ENCODE assay signal across 31 mouse cellular contexts in genomic region chr1:94005954-94006506, GRCm38 (mm10). TPM values are rescaled to one million over a fixed set of nuclear protein-coding genes. Genes with fewer than 3 reads are reported as not detected.
DNase-seq lines count a peak whose midpoint lies in the region; ATAC-seq lines count a peak whose summit lies in the region.
"Not testable (repeated sequence)": the region's sequence is repeated elsewhere in the genome, so short reads cannot be mapped to it uniquely, and the experiment has no call there.
"Had no signal": no experiment of that assay in that cellular context is flagged by ENCODE, and none has a peak within 500 bp of the region (broad histone marks: within the 10 kb centered on the region; RNA-seq: fewer than 3 reads in every experiment).

No protein-coding gene starts in this region.

- not testable (repeated sequence) for H3K27ac ChIP-seq in forebrain, embryonic 13.5 days; heart, embryonic 11.5 days (ENCODE audit: low read depth, low read length); kidney, embryonic 15.5 days; midbrain, embryonic 12.5 days (replicated peaks)

- not testable (repeated sequence) for H3K4me3 ChIP-seq in forebrain, embryonic 13.5 days; heart, embryonic 11.5 days (ENCODE audit: low read depth, low read length); kidney, embryonic 15.5 days (replicated peaks); midbrain, embryonic 12.5 days

- intact Hi-C loops in left cerebral cortex, postnatal 36 days (cut with DNase I), result not testable (repeated sequence)

- not testable (repeated sequence) for H3K4me1 ChIP-seq in forebrain, embryonic 13.5 days; heart, embryonic 11.5 days (ENCODE audit: control insufficient read depth, insufficient read depth, low read length); kidney, embryonic 15.5 days; midbrain, embryonic 12.5 days

- 0 out of 2 replicates have a peak, but pooled peaks have one; percentile 30 for ATAC-seq in forebrain, embryonic 13.5 days
- ATAC-seq in heart, embryonic 11.5 days (replicated peaks; ENCODE audit: insufficient number of reproducible peaks, low FRiP score, low TSS enrichment), result 0 out of 2 replicates have a peak, but pooled peaks have one; percentile 28
- ATAC-seq in kidney, embryonic 15.5 days (replicated peaks; ENCODE audit: low FRiP score), result 0 out of 2 replicates have a peak, but pooled peaks have one; percentile 23
- 0 out of 2 replicates have a peak, but pooled peaks have one; percentile 31 for ATAC-seq in midbrain, embryonic 12.5 days (ENCODE audit: low FRiP score, low read depth)

- H3K9ac ChIP-seq in forebrain, embryonic 13.5 days; heart, embryonic 11.5 days (ENCODE audit: low read depth, low read length); kidney, embryonic 15.5 days; midbrain, embryonic 12.5 days (replicated peaks): not testable (repeated sequence)

- H3K27me3 ChIP-seq in forebrain, embryonic 13.5 days; heart, embryonic 11.5 days (ENCODE audit: control insufficient read depth, insufficient read depth, low read length); kidney, embryonic 15.5 days; midbrain, embryonic 12.5 days: not testable (repeated sequence)

- not testable (repeated sequence) for H3K36me3 ChIP-seq in forebrain, embryonic 13.5 days (ENCODE audit: poor library complexity, severe bottlenecking); heart, embryonic 11.5 days (ENCODE audit: control insufficient read depth, insufficient read depth, low read length); kidney, embryonic 15.5 days; midbrain, embryonic 12.5 days

- peak; percentile 36 to 46 for DNase-seq in frontal cortex, postnatal 36 days (ENCODE audit: low spot score in 2 of 2)
- DNase-seq in left cerebral cortex, postnatal 36 days (ENCODE audit: low spot score in 2 of 2), result peak; percentile 32 to 39
- DNase-seq in right cerebral cortex, postnatal 36 days (ENCODE audit: low spot score in 2 of 2), result peak; percentile 14 to 28

- H3K9me3 ChIP-seq in forebrain, embryonic 13.5 days (replicated peaks); heart, embryonic 11.5 days (replicated peaks; ENCODE audit: control insufficient read depth, low read length); kidney, embryonic 15.5 days (replicated peaks); midbrain, embryonic 12.5 days: not testable (repeated sequence)

- not testable (repeated sequence) for H3K4me2 ChIP-seq in forebrain, embryonic 13.5 days; heart, embryonic 11.5 days; kidney, embryonic 15.5 days; midbrain, embryonic 12.5 days (replicated peaks)

- 80% methylated on average over 2 of the region's 2 CpGs for WGBS in forebrain, embryonic 13.5 days
- 46% methylated on average over 2 of the region's 2 CpGs for WGBS in heart, embryonic 11.5 days (ENCODE audit: insufficient replicate concordance)
- WGBS in kidney, embryonic 15.5 days, result 57% methylated on average over 2 of the region's 2 CpGs
- WGBS in midbrain, embryonic 12.5 days, result 77% methylated on average over 2 of the region's 2 CpGs

RNA-seq across cellular contexts. Expression of gene Neu4, which starts 14.2 kb away (rescaled TPM):
- polyA plus RNA-seq in forebrain, embryonic 13.5 days (2015; fragmentation: Nextera tagmentation; extraction: Ambion mirVana), result not detected in 2 replicates
- not detected in 2 replicates for polyA plus RNA-seq in heart, embryonic 11.5 days (2014; fragmentation: Nextera tagmentation; extraction: Ambion mirVana)
- not detected in 2 replicates for polyA plus RNA-seq in kidney, embryonic 15.5 days (2015; fragmentation: Nextera tagmentation; extraction: Ambion mirVana)
- total RNA-seq in left cerebral cortex, postnatal 36 days (2021), result 1 to 10 TPM; 8.8 to 9.6 TPM
- not detected in 2 replicates for polyA plus RNA-seq in midbrain, embryonic 12.5 days (2016; fragmentation: Nextera tagmentation; extraction: Ambion mirVana)
- total RNA-seq: adrenal gland, adult 2 months; adrenal gland, postnatal 14 days; adrenal gland, postnatal 4 days; gastrocnemius, adult 2 months; gastrocnemius, postnatal 14 days; gastrocnemius, postnatal 4 days; heart, adult 2 months; heart, postnatal 25 days; hematopoietic stem cell, adult 5-6 weeks; MEL had no signal
- polyA plus RNA-seq: adrenal gland, adult 2 months; C2C12; CD4-positive, CD25-positive, alpha-beta regulatory T cell, adult 4 months; embryonic facial prominence, embryonic 10.5 days; embryonic facial prominence, embryonic 13.5 days; forebrain, embryonic 10.5 days; forebrain, embryonic 14.5 days; heart, adult 2 months; heart, embryonic 10.5 days; heart, embryonic 14.5 days; heart, postnatal 0 days; hindbrain, embryonic 12.5 days; hindbrain, embryonic 15.5 days; intestine, embryonic 15.5 days had no signal

RNA-seq across cellular contexts. Expression of gene Gal3st2c, which starts 15.7 kb away (rescaled TPM):
- not detected in 2 replicates for polyA plus RNA-seq in forebrain, embryonic 13.5 days (2015; fragmentation: Nextera tagmentation; extraction: Ambion mirVana)
- not detected in 2 replicates for polyA plus RNA-seq in heart, embryonic 11.5 days (2014; fragmentation: Nextera tagmentation; extraction: Ambion mirVana)
- polyA plus RNA-seq in kidney, embryonic 15.5 days (2015; fragmentation: Nextera tagmentation; extraction: Ambion mirVana), result not detected in 2 replicates
- total RNA-seq in left cerebral cortex, postnatal 36 days (2021), result under 1 TPM; 0.05 TPM
- polyA plus RNA-seq in midbrain, embryonic 12.5 days (2016; fragmentation: Nextera tagmentation; extraction: Ambion mirVana), result not detected in 2 replicates
- total RNA-seq: forebrain, postnatal 0 days; hematopoietic stem cell, adult 5-6 weeks had no signal
- polyA plus RNA-seq: adrenal gland, adult 2 months; C2C12; cerebellum, adult 2 months; embryonic facial prominence, embryonic 10.5 days; embryonic facial prominence, embryonic 13.5 days; forebrain, embryonic 10.5 days; forebrain, embryonic 14.5 days; forebrain, postnatal 0 days; heart, embryonic 10.5 days; hindbrain, embryonic 12.5 days; hindbrain, embryonic 15.5 days had no signal

RNA-seq across cellular contexts. Expression of gene Pdcd1, which starts 46.3 kb away (rescaled TPM):
- polyA plus RNA-seq in forebrain, embryonic 13.5 days (2015; fragmentation: Nextera tagmentation; extraction: Ambion mirVana), result not detected in 2 replicates
- 0.10 and 0.14 TPM in 2 replicates for polyA plus RNA-seq in heart, embryonic 11.5 days (2014; fragmentation: Nextera tagmentation; extraction: Ambion mirVana)
- not detected in 2 replicates for polyA plus RNA-seq in kidney, embryonic 15.5 days (2015; fragmentation: Nextera tagmentation; extraction: Ambion mirVana)
- under 1 TPM in 1 of 2 experiments, not detected in 1; 0.15 TPM for total RNA-seq in left cerebral cortex, postnatal 36 days (2021)
- not detected in 2 replicates for polyA plus RNA-seq in midbrain, embryonic 12.5 days (2016; fragmentation: Nextera tagmentation; extraction: Ambion mirVana)
- total RNA-seq: adrenal gland, postnatal 14 days; adrenal gland, postnatal 4 days; forebrain, postnatal 0 days; gastrocnemius, adult 2 months; gastrocnemius, postnatal 14 days; gastrocnemius, postnatal 4 days; heart, adult 2 months; heart, postnatal 25 days; hematopoietic stem cell, adult 5-6 weeks; MEL had no signal
- polyA plus RNA-seq: C2C12; embryonic facial prominence, embryonic 10.5 days; embryonic facial prominence, embryonic 13.5 days; forebrain, embryonic 14.5 days; forebrain, postnatal 0 days; heart, embryonic 10.5 days had no signal
